Mouse (Mus musculus): ENCODE data around the gene Rassf3. TPM values are rescaled to one million over a fixed set of nuclear protein-coding genes. Genes with fewer than 3 reads are reported as not detected.

The Rassf3 gene
- polyA plus RNA-seq, 1 experiment from 2014 or later: 13.4 TPM

GRCm38 (mm10) chr10:121468985-121469384 lies 7.2 kb downstream of the Rassf3 start:
- H3K4me2 ChIP-seq (replicated peaks): no peak overlapping the region
- no peak overlapping the region for H3K9ac ChIP-seq
- 49% methylated on average over 5 of the region's 5 CpGs for WGBS
- ATAC-seq (ENCODE audit: low FRiP score): no peak
- no peaks in the 10 kb centered on the region for H3K36me3 ChIP-seq
- peaks cover 5% of the 10 kb centered on the region for H3K4me1 ChIP-seq
- no peak overlapping the region for H3K4me3 ChIP-seq
- peaks cover 3% of the 10 kb centered on the region for H3K27me3 ChIP-seq
- H3K27ac ChIP-seq: no peak overlapping the region
- no peaks in the 10 kb centered on the region for H3K9me3 ChIP-seq (replicated peaks)

DNA sequence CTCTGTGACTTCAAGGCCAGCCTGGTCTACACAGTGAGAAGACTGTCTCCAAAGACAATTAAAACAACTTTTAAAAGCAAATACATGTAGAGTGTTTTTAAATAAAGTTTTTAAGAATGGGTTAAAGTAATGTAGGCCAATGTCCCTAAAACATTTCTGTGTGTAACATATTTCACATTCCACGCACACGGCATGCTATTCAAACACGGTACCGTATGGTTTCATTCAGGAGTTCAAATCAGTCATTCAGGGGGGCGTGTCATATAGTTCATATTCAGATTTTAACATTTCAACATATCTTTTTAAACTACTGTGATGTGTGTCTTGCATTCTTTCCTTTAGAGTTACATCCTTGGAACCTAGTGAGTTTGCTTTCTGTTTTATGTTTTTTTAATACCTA lies 7.9 kb downstream of the Rassf3 start:
- no peaks in the 10 kb centered on the region for H3K36me3 ChIP-seq
- ATAC-seq (ENCODE audit: low FRiP score): no peak
- H3K4me1 ChIP-seq: peaks cover 2% of the 10 kb centered on the region
- no peak overlapping the region for H3K27ac ChIP-seq
- 76% methylated on average over 5 of the region's 5 CpGs for WGBS
- H3K9ac ChIP-seq: no peak overlapping the region
- H3K4me3 ChIP-seq: no peak overlapping the region
- H3K27me3 ChIP-seq: no peaks in the 10 kb centered on the region
- no peaks in the 10 kb centered on the region for H3K9me3 ChIP-seq (replicated peaks)
- H3K4me2 ChIP-seq (replicated peaks): no peak overlapping the region

- H3K36me3 ChIP-seq: no peaks in the 10 kb centered on the region
- H3K4me3 ChIP-seq: no peak overlapping the region
- no peaks in the 10 kb centered on the region for H3K27me3 ChIP-seq
- peaks cover 2% of the 10 kb centered on the region for H3K4me1 ChIP-seq
- no peaks in the 10 kb centered on the region for H3K9me3 ChIP-seq (replicated peaks)
- 72% methylated on average over 8 of the region's 8 CpGs for WGBS
- no peak overlapping the region for H3K4me2 ChIP-seq (replicated peaks)
- H3K27ac ChIP-seq: no peak overlapping the region
- no peak for ATAC-seq (ENCODE audit: low FRiP score)
- no peak overlapping the region for H3K9ac ChIP-seq
Observed at GRCm38 (mm10) chr10:121467792-121468191, 8.4 kb downstream of the Rassf3 start.

DNA sequence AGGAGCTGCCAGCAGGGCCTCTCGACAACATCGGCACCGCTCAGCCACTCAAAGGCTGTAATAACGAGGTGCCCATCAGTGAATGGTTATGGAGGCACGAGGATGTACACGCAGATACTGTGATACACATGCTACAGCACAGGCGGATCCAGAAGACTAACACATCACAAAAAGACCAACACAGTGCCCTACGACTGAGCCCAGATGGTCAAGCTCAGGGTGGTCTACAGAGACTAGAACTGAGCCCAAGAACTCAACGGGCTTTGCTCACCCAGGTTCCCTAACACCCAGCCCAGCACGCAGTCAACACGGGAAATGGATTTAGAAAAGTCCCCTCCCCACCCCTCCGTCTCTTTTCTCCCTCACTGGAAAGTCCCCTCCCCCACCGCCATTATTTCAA lies 9.1 kb downstream of the Rassf3 start:
- no peak overlapping the region for H3K4me2 ChIP-seq (replicated peaks)
- peaks cover 7% of the 10 kb centered on the region for H3K4me1 ChIP-seq

GRCm38 (mm10) chr10:121465033-121465432 lies 11.1 kb downstream of the Rassf3 start:
- Histone ChIP-seq H3K4me1 (peaks cover 15% of the 10 kb centered on the region), H3K27ac (no peak overlapping the region)
- WGBS: 42% methylated on average over 5 of the region's 5 CpGs

More for the DNA sequence above, 9.1 kb downstream of the Rassf3 start:
- Histone ChIP-seq H3K9me3 (replicated peaks) (no peaks in the 10 kb centered on the region), H3K27ac (no peak overlapping the region), H3K27me3 (no peaks in the 10 kb centered on the region), H3K4me3 (no peak overlapping the region), H3K36me3 (no peaks in the 10 kb centered on the region), H3K9ac (no peak overlapping the region)
- no peak for ATAC-seq (ENCODE audit: low FRiP score)
- 80% methylated on average over 13 of the region's 13 CpGs for WGBS

GRCm38 (mm10) chr10:121462162-121462881 lies 13.8 kb downstream of the Rassf3 start:
- Histone ChIP-seq H3K27me3 (no peaks in the 10 kb centered on the region), H3K9me3 (replicated peaks) (no peaks in the 10 kb centered on the region), H3K27ac (peak overlapping the region; percentile 65; the same call in 1 of the 2 replicates), H3K4me1 (peaks cover 15% of the 10 kb centered on the region), H3K9ac (peak overlapping the region; percentile 29; the same call in 1 of the 2 replicates), H3K4me3 (no peak overlapping the region), H3K36me3 (no peaks in the 10 kb centered on the region), H3K4me2 (replicated peaks) (peak overlapping the region; percentile 51)
- WGBS: 55% methylated on average over 24 of the region's 24 CpGs
- 0 out of 2 replicates have a peak, but pooled peaks have one; percentile 12 for ATAC-seq (ENCODE audit: low FRiP score)

More at GRCm38 (mm10) chr10:121465033-121465432, 11.1 kb downstream of the Rassf3 start:
- H3K36me3 ChIP-seq: no peaks in the 10 kb centered on the region
- no peak for ATAC-seq (ENCODE audit: low FRiP score)
- no peak overlapping the region for H3K4me2 ChIP-seq (replicated peaks)
- no peak overlapping the region for H3K9ac ChIP-seq
- H3K27me3 ChIP-seq: no peaks in the 10 kb centered on the region
- no peaks in the 10 kb centered on the region for H3K9me3 ChIP-seq (replicated peaks)
- H3K4me3 ChIP-seq: no peak overlapping the region

- H3K4me1 ChIP-seq: peaks cover 15% of the 10 kb centered on the region
- peak; percentile 58 for ATAC-seq (ENCODE audit: low FRiP score)
- no peaks in the 10 kb centered on the region for H3K27me3 ChIP-seq
- H3K27ac ChIP-seq: peak overlapping the region; percentile 65
- H3K4me3 ChIP-seq: peak overlapping the region; percentile 14
- peak overlapping the region; percentile 51 for H3K4me2 ChIP-seq (replicated peaks)
- no peaks in the 10 kb centered on the region for H3K9me3 ChIP-seq (replicated peaks)
- H3K36me3 ChIP-seq: no peaks in the 10 kb centered on the region
- peak overlapping the region; percentile 29 for H3K9ac ChIP-seq
- 4% methylated on average over 22 of the region's 22 CpGs for WGBS
Observed at GRCm38 (mm10) chr10:121461404-121462161, 14.6 kb downstream of the Rassf3 start.

DNA sequence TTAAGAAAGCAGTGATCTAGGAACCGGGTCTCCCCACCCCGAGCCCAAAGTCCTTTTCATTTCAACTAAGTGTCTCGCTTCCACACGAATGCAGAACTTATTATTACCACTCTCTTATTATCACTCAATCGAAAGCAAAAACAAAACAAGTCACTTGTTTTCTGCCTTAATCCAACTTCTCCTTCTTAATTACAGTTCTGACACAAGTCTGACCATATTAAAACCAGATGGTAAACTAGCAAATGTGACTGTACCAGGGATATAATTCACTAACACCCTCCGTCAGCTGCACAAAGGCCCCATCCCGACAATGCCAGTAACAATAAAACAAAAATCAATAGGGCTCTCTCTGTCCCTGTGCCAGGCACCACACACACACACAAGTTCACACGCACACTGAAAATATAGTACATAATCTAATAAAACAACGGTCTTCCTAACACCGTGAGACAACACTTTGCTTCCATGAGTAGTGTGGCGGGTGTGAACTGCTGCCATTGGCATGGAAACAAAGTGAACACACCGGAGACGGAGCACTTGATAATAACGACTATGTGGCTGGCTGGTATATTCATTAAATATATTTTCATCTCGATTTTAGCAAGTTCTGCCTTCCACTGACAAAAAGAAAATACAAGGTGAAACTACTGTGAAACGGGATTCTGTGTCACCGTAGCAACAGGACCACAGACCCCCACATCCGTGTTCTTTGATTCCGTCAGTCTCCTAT lies 16.9 kb downstream of the Rassf3 start:
- H3K4me1 ChIP-seq: peaks cover 15% of the 10 kb centered on the region

GRCm38 (mm10) chr10:121458408-121458807 lies 17.7 kb downstream of the Rassf3 start:
- Histone ChIP-seq H3K27ac (no peak overlapping the region), H3K36me3 (no peaks in the 10 kb centered on the region), H3K9me3 (replicated peaks) (no peaks in the 10 kb centered on the region), H3K27me3 (no peaks in the 10 kb centered on the region), H3K4me2 (replicated peaks) (no peak overlapping the region), H3K4me3 (no peak overlapping the region), H3K4me1 (peaks cover 15% of the 10 kb centered on the region), H3K9ac (no peak overlapping the region)
- WGBS: 86% methylated on average over 9 of the region's 9 CpGs
- ATAC-seq (ENCODE audit: low FRiP score): no peak

More for the DNA sequence above, 16.9 kb downstream of the Rassf3 start:
- H3K27ac ChIP-seq: no peak overlapping the region
- H3K27me3 ChIP-seq: no peaks in the 10 kb centered on the region
- no peak overlapping the region for H3K4me3 ChIP-seq
- H3K9me3 ChIP-seq (replicated peaks): no peaks in the 10 kb centered on the region
- no peak overlapping the region for H3K9ac ChIP-seq
- ATAC-seq (ENCODE audit: low FRiP score): no peak
- 70% methylated on average over 19 of the region's 19 CpGs for WGBS
- no peak overlapping the region for H3K4me2 ChIP-seq (replicated peaks)
- no peaks in the 10 kb centered on the region for H3K36me3 ChIP-seq

- Histone ChIP-seq H3K4me2 (replicated peaks) (no peak overlapping the region), H3K27me3 (no peaks in the 10 kb centered on the region), H3K9ac (no peak overlapping the region), H3K9me3 (replicated peaks) (no peaks in the 10 kb centered on the region), H3K27ac (no peak overlapping the region), H3K36me3 (no peaks in the 10 kb centered on the region), H3K4me3 (no peak overlapping the region), H3K4me1 (peaks cover 14% of the 10 kb centered on the region)
- ATAC-seq (ENCODE audit: low FRiP score): no peak
- 78% methylated on average over 3 of the region's 3 CpGs for WGBS
Observed at GRCm38 (mm10) chr10:121457381-121457780, 18.8 kb downstream of the Rassf3 start.

DNA sequence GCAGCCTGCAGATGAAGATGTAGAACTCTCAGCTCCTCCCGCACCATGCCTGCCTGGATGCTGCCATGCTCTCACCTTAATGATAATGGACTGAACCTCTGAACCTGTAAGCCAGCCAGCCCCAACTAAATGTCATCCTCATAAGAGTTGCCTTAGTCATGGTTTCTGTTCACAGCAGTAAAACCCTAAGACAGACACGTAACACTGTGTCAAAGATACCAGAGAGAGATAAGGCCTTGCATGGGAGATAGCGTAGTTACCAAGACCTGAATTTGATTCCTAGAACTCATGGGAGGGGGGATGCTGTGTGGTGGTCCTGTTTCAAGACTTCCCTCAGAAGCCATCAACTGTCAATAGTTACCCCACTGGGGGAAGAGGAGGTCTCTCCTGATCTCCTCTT lies 20.6 kb downstream of the Rassf3 start:
- ATAC-seq (ENCODE audit: low FRiP score): no peak
- Histone ChIP-seq H3K27me3 (no peaks in the 10 kb centered on the region), H3K4me1 (no peaks in the 10 kb centered on the region), H3K9me3 (replicated peaks) (no peaks in the 10 kb centered on the region), H3K27ac (no peak overlapping the region), H3K4me2 (replicated peaks) (no peak overlapping the region), H3K9ac (no peak overlapping the region), H3K36me3 (no peaks in the 10 kb centered on the region), H3K4me3 (no peak overlapping the region)
- 91% methylated on average over 3 of the region's 3 CpGs for WGBS

Measured in hindbrain, embryonic 12.5 days (tissue).